Mouse (Mus musculus): Measurements from ENCODE around the gene Aff1.

The Aff1 gene

GRCm38 (mm10) chr5:103693041-103693641, 967 bp downstream of the Aff1 start:
- peak; percentile 29 to 38 for DNase-seq (ENCODE audit: low spot score in 2 of 2)

DNA sequence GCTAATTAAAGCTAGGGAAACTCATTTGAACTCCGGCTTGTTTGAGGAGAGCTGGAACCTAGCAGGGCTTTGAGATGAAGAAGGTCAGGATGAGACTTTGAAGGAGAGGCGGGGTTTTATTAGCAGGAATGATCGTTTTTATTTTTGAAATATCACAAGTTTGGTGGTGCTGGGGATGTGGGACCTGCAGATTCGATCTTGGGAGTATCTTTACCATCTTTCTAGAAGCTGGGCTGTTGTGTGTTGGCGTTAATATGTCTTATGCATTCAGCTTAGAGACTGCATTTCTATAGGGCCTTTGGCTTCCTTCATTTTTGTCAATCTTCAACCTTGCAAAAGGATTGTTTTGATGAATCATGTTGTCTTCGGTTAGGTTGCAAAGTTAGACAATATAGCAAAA, 1.9 kb downstream of the Aff1 start:
- DNase-seq (ENCODE audit: low spot score in 2 of 2): no peak

DNA sequence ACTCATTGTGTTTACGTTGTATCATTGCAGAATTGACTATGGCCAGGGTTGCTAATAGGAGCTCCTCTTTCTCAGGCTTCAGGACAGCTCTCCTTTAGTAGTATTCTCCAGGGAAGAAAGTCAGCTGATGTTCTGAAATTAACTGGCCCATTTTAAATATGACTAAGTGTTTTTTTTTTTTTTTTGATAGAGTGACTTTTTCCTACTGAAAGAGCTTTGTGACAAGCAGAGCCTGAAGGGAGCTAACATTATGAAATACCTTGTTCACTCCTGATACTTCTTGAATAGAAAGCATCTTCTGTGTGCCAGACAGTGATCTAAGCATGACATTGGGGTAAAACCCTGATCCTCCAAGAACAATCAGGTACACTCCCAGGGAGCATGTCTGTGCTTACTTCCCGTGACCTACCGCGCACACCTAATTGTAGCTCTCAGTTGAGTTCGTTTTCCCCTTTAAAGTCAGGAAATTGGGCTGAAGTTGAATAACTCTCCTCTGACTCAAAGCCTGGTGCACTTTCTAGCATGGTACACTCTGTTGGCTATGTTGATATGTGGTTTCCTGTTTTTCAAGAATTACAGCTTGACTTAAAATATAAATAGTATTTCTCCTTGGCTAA, 5.8 kb downstream of the Aff1 start:
- DNase-seq (ENCODE audit: low spot score in 2 of 2): no peak

DNA sequence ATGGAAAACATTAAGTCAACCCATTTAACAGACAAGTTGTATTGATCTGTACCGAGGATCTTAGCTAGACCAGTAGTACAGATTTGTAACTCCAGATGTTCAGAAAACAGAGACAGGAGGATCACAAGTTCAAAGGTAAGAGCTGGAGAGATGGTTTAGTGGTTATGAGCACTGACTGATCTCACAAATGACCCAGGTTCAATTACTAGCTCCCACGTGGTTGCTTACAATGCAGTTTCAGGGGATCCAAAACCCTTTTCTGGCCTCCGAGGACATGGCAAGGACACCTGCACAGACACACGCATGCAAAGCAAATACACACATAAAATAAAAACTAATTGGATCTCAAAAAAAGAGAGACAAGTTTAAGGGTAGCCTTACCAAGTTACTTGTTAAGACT, 6.4 kb downstream of the Aff1 start:
- DNase-seq (ENCODE audit: low spot score in 2 of 2): no peak

DNA sequence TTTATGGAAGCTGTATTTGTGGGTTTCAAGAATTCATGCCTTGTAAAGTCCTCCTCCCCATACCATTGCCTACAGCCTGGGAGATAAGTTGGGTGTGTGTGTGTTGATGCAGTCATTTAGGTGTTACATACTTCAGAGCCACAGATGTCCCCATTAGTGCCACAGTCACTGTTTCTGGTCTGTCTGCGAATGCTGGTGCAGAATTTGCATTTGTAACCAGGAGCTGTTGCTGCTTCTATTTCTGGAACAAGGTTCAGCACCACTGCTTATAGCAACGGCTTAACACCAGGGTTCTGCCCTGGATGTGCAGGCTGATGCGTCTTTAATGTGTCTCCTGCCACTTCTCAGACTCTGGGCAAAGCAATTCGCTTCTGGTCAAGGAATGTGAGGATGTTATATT, 7.4 kb downstream of the Aff1 start:
- no peak for DNase-seq (ENCODE audit: low spot score in 2 of 2)

DNA sequence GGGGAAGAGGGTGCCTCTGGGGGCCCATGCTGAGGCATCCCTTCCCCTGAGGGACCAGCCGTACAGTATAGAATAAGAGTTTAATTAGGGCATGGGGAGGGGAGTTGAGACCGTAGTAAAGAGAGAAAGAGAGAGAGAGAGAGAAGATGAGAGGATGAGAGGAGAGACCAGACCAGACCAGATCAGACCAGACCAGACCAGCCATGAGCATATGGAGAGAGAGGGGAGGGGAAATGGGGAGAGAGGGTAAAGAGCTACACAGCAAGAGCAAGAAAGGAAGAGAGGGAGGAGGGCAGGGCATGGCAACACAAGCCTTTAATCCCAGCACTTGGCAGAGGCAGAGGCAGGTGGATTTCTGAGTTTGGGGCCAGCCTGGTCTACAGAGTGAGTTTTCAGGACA, 8.5 kb downstream of the Aff1 start:
- DNase-seq (ENCODE audit: low spot score in 2 of 2): no peak

GRCm38 (mm10) chr5:103701466-103701865, 9.3 kb downstream of the Aff1 start:
- no peak for DNase-seq (ENCODE audit: low spot score in 2 of 2)

DNA sequence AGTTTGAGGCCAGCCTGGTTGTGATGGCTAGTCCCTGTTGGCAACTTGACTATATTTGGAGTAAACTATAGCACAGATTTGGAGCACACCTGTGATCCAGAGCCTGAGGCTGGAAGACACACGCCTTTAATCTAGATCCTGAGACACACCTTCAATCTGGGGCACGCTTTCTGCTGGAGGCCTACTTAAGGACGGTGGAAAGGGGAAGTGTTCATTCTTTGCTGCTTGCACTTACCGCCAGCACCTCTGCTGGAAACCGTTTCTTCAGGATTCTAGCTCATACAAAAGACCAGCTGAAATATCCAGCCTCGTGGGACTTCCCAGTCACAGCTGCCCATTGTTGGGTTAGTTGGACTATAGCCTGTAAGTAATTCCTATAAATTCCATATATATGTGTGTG, 10.4 kb downstream of the Aff1 start:
- no peak for DNase-seq (ENCODE audit: low spot score in 2 of 2)

DNA sequence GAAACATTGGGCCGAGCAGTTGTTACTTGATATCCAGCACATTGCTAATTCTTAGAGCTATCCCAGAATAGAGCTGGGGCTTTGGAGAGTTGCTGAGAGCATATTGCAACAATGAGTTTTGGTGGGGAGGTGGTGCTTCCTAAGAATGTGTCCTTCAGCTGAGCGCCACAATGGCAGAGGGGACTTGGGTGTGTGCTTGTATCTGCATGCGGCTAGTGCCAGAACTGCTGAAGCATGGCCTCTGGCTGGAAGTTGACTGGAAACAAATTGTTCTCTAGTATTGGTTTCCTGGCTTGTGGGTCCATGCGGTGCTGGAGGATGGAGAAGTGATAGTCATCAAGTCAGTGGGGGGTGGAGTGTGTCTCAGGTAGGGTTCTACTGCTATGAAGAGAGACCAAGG, 13.2 kb downstream of the Aff1 start:
- DNase-seq (ENCODE audit: low spot score in 2 of 2): no peak

GRCm38 (mm10) chr5:103705874-103706273, 13.7 kb downstream of the Aff1 start:
- no peak for DNase-seq (ENCODE audit: low spot score in 2 of 2)

- DNase-seq (ENCODE audit: low spot score in 2 of 2): no peak
Measured at GRCm38 (mm10) chr5:103709044-103709443, 16.9 kb downstream of the Aff1 start.

- DNase-seq (ENCODE audit: low spot score in 2 of 2): no peak
Measured at GRCm38 (mm10) chr5:103711886-103712285, 19.7 kb downstream of the Aff1 start.

- DNase-seq (ENCODE audit: low spot score in 2 of 2): no peak
Measured at GRCm38 (mm10) chr5:103713422-103713821, 21.2 kb downstream of the Aff1 start.

- no peak for DNase-seq (ENCODE audit: low spot score in 2 of 2)
Measured at GRCm38 (mm10) chr5:103714943-103715342, 22.8 kb downstream of the Aff1 start.

- DNase-seq (ENCODE audit: low spot score in 2 of 2): no peak
Measured at GRCm38 (mm10) chr5:103716824-103717342, 24.7 kb downstream of the Aff1 start.

- DNase-seq (ENCODE audit: low spot score in 2 of 2): no peak
Measured at GRCm38 (mm10) chr5:103719131-103719530, 27.0 kb downstream of the Aff1 start.

GRCm38 (mm10) chr5:103719851-103720250, 27.7 kb downstream of the Aff1 start:
- no peak for DNase-seq (ENCODE audit: low spot score in 2 of 2)

- DNase-seq (ENCODE audit: low spot score in 2 of 2): no peak
Measured at GRCm38 (mm10) chr5:103720967-103721366, 28.8 kb downstream of the Aff1 start.

- no peak for DNase-seq (ENCODE audit: low spot score in 2 of 2)
Measured at GRCm38 (mm10) chr5:103721490-103721889, 29.3 kb downstream of the Aff1 start.

GRCm38 (mm10) chr5:103722721-103723120, 30.5 kb downstream of the Aff1 start:
- DNase-seq (ENCODE audit: low spot score in 2 of 2): no peak

GRCm38 (mm10) chr5:103724384-103724783, 32.2 kb downstream of the Aff1 start:
- DNase-seq (ENCODE audit: low spot score in 2 of 2): no peak

GRCm38 (mm10) chr5:103724823-103725222, 32.6 kb downstream of the Aff1 start:
- DNase-seq (ENCODE audit: low spot score in 2 of 2): no peak

DNA sequence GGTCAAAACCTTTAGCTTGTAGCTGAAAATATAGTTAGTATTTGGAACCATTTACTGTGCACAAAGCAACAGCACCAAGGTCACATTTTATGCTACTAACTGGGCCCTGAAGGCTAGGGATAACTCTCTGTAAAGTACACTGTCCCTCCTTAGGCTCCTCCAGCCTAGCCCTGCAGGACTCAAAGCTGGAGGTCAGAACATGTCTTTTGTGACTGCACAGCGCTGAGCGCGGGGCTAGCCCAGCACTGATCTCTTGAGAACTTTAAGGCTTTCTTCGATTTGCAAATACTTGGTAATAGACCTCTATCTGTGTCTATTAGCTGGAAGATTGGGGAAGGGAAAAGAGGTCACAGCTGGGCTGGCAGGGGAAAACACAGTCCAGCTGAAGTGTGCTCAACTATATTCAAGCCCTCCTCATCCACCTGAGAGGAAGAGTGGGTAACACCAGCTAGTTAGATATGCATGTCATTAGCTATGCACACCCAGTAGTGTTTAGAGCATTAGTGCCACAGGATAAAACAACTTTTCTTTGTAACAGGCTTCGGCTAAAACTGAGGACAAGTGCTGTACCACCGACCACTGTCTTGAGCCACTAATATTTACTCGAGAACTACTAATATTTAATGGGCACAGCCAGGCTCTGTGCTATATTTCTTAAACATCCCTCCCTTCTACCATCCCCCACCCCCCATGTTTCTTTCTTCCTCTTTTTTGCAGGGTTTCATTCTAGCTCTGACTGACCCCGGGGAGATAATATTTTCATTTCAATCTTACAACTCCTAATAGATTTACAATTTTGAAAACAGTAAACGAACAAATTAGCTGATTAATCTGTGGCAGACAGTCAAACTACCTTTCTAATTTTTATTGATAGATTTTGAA, 33.3 kb downstream of the Aff1 start:
- DNase-seq (ENCODE audit: low spot score in 2 of 2): no peak

All from urinary bladder, postnatal 36 days (tissue).